Mouse (Mus musculus): ENCODE measurements around the gene Tmcc3. TPM values are rescaled to one million over a fixed set of nuclear protein-coding genes. Genes with fewer than 3 reads are reported as not detected.

The Tmcc3 gene
- polyA plus RNA-seq, 1 experiment from 2014 or later, result 16.9 TPM

DNA sequence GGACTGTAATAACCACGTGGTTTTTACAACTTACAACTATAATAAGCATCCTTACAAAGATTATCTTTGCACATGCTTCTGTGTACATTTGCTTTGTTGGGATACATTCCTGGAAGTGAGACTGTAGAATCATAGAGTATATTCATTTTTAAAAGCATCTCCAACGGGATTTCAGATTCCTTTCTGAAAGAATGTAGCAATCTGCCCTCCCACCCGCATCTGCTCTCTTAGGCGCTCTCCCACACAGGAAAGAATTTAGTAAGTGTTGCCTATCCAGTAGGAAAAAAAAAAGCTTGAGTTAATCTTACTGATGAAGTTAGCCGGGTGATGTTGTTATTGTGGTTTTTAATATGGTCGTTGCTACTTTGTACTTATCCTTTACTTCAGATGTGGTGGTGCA is 97.9 kb downstream of the Tmcc3 start:
- H3K4me3 ChIP-seq, result no peak overlapping the region
- ATAC-seq (ENCODE audit: low FRiP score, low read depth), result no peak
- no peaks in the 10 kb centered on the region for H3K36me3 ChIP-seq
- no peaks in the 10 kb centered on the region for H3K27me3 ChIP-seq
- WGBS, result 82% methylated on average over 6 of the region's 6 CpGs
- no peak overlapping the region for H3K27ac ChIP-seq (replicated peaks)
- no peak overlapping the region for H3K4me2 ChIP-seq
- peaks cover 22% of the 10 kb centered on the region for H3K4me1 ChIP-seq (replicated peaks)
- H3K9me3 ChIP-seq, result no peaks in the 10 kb centered on the region
- no peak overlapping the region for H3K9ac ChIP-seq

DNA sequence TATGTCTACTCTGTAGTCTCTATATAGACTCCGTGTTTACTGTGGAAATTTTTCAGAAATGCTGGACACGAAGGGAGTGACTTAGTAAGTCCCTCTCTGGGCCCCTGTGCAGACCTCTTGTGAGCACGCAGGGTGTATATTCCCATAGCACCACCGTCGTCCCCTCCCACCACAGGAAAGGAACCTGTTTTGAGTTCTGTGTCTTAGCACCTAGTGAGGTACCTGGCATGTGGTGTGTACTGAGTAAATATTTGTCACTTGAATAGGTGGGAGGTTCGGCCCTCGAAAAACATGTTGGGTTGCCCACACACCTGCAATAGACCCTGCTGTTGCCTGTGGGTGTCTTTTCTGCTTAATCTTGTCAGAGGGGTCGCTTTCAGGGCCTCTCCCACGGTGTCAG is 99.8 kb downstream of the Tmcc3 start:
- H3K27me3 ChIP-seq, result no peaks in the 10 kb centered on the region
- H3K4me3 ChIP-seq, result no peak overlapping the region
- 86% methylated on average over 9 of the region's 9 CpGs for WGBS
- H3K27ac ChIP-seq (replicated peaks), result no peak overlapping the region
- no peaks in the 10 kb centered on the region for H3K36me3 ChIP-seq
- H3K9ac ChIP-seq, result no peak overlapping the region
- no peaks in the 10 kb centered on the region for H3K9me3 ChIP-seq
- H3K4me2 ChIP-seq, result no peak overlapping the region
- H3K4me1 ChIP-seq (replicated peaks), result peaks cover 39% of the 10 kb centered on the region
- no peak for ATAC-seq (ENCODE audit: low FRiP score, low read depth)

DNA sequence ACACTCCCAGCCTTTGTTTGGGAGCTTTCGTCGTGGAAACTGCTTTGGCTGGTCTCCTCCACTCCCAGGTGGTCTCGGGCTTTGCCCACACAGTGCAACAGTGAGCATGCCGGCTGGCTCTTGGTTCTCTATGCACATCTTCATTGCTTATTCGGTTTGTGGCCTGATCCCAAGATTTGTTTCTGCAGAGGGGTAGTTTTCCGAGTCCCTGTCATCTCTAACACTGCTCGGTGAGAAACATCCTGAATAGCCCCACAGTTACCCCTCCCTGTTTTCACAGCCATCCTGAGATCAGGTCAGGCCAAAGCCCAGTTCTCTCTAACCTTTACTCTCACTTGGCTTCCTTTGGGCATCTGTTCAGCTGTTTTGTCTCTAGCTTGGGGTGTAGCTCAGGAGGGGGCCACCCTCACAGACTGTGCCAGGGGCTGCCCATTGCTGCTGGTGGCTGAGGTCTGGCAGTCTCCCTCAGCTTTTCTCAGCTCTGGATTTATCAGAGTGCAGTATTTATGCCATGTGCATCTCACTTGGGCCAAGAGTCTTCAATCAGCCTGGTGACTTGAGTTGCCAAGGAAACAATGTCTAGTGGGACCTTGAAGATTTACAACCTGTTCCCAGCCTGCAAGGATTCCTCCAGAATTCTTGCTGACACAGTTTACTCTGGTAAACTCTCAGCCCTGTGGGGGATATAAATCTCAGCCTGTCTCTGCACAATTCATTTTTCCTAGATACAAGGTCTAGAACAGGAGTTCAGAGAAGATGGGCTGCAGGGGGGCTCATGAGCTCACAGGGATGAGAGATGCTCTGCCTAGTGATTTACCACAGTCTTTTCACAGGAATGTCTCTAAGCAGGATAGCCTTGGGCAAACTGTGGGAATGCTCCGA is 102.3 kb downstream of the Tmcc3 start:
- Histone ChIP-seq H3K4me2 (peak overlapping the region; percentile 20; the same call in 1 of the 2 replicates), H3K4me3 (no peak overlapping the region), H3K27ac (replicated peaks) (peak overlapping the region; percentile 78), H3K4me1 (replicated peaks) (peaks cover 40% of the 10 kb centered on the region), H3K9ac (no peak overlapping the region), H3K9me3 (no peaks in the 10 kb centered on the region), H3K36me3 (no peaks in the 10 kb centered on the region), H3K27me3 (no peaks in the 10 kb centered on the region)
- peak; percentile 89 for ATAC-seq (ENCODE audit: low FRiP score, low read depth)
- 16% methylated on average over 8 of the region's 8 CpGs for WGBS

DNA sequence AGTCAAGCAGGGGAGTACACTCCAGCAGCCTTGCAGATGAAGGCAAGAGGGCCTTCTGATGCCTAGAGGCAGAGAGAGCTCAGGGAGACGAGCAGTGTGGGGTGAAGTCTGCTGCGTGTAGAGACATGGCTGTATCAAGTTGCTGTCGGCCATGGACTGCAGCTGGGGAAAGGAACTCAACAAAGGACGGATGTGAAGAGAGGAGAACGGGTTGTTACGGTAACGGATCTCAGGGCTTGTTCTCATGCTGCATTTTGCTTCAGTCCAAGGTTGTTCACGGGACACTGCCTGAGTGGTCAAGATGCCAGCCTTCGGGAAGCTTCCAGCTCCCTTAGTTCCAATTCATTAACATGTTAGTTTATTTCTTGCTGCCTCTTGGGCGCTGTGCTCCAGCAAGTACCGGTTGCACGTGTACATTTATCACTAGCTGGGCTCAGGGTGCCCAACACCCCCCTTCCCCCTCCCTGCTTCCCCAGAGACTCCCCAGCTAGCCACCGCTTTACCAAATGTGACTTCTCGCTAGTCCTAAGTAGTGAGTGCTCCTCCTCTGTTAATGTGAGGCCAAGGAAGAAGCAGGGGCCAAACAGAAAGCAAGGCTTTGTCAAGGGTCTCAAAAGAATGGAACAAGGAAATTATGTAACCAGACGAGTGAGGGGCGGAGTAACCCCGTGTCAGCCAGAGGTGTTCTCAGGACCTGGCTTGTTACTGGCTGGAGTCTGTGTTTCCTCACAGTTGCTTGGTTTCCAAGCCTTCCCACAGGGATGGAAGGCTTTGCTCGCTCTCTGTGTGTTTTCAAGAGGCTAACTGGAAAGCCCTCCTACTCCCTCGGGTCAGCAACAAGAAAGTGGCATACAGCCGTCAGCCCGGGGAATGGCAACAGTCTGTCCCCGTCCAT is 104.4 kb downstream of the Tmcc3 start:
- WGBS, result 27% methylated on average over 22 of the region's 22 CpGs
- H3K27ac ChIP-seq (replicated peaks), result 0 out of 2 replicates have a peak overlapping the region, but pooled peaks have one; percentile 21
- H3K4me2 ChIP-seq, result peak overlapping the region; percentile 7; the same call in 1 of the 2 replicates
- ATAC-seq (ENCODE audit: low FRiP score, low read depth), result no peak
- H3K9ac ChIP-seq, result no peak overlapping the region
- H3K9me3 ChIP-seq, result no peaks in the 10 kb centered on the region
- no peak overlapping the region for H3K4me3 ChIP-seq
- no peaks in the 10 kb centered on the region for H3K27me3 ChIP-seq
- peaks cover 35% of the 10 kb centered on the region for H3K4me1 ChIP-seq (replicated peaks)
- H3K36me3 ChIP-seq, result no peaks in the 10 kb centered on the region

DNA sequence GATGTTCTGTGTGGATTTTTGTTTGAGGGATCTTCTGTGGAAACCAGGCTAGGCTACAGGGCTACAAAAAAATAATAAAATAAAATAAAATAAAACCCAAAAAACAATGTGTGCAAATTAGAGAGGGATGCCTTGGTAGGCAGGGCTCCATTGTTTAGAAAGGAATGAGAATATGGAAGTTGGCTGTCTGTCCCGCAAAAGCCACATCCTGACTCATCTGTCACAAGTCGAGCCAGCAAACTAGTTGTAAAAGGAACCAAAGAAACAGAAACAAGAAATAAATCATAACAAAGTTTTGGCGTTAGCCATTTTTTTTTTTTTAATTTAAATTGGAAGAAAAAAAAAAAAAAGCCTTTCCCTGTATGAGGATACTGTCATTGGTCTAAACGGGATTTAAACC is 105.9 kb downstream of the Tmcc3 start:
- no peak for ATAC-seq (ENCODE audit: low FRiP score, low read depth)
- H3K4me2 ChIP-seq, result no peak overlapping the region
- no peaks in the 10 kb centered on the region for H3K9me3 ChIP-seq
- no peaks in the 10 kb centered on the region for H3K36me3 ChIP-seq
- peaks cover 35% of the 10 kb centered on the region for H3K4me1 ChIP-seq (replicated peaks)
- H3K27ac ChIP-seq (replicated peaks), result no peak overlapping the region
- H3K9ac ChIP-seq, result no peak overlapping the region
- 87% methylated on average over 4 of the region's 4 CpGs for WGBS
- no peak overlapping the region for H3K4me3 ChIP-seq
- H3K27me3 ChIP-seq, result no peaks in the 10 kb centered on the region

DNA sequence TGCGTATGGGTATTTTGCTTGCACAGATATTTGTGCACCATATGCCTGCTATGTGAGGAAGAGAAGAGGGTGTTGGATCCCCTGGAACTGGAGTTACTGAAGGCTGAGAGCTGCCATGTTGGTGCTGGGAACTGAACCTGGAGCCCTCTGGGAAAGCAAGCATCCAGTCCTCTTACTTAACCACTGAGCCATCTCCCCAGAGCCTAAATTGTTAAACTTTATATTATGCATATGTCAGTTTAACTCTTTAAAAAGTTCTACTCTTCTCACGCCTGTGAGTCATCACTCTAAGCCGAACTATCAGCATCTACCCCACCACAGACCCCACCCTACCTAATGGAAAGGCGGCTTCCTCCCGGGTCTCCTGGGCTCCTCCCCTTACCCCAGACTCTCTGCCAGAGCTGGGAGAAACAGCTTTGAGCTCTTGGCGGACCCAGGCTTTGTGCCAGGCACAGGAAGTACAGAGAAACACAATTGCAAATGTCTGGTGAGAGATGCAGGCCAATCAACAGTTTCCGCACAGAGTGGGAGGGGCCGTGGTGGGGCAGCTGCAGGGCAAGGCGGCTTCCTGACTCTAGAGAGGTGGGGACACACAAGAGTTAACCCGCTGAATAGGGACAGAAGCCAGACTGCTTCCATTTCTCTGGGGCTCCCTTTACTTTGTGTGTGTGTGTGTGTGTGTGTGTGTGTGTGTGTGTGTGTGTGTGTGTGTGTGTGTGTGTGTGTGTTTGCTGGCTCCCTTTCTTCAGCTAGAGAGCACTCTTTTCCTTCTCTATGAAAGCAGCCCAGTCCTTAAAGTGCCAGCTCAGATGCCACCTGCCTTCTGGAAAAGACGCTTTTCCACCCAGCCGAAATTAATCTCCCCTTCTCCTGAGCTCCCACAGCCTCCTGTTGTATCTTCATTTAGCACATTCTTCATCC is 114.5 kb downstream of the Tmcc3 start:
- ATAC-seq (ENCODE audit: low FRiP score, low read depth), result peak; percentile 92
- Histone ChIP-seq H3K4me1 (replicated peaks) (no peaks in the 10 kb centered on the region), H3K27me3 (no peaks in the 10 kb centered on the region), H3K36me3 (no peaks in the 10 kb centered on the region), H3K4me2 (0 out of 2 replicates have a peak overlapping the region, but pooled peaks have one; percentile 11), H3K4me3 (no peak overlapping the region), H3K9me3 (no peaks in the 10 kb centered on the region), H3K9ac (no peak overlapping the region), H3K27ac (replicated peaks) (peak overlapping the region; percentile 58)
- WGBS, result 51% methylated on average over 12 of the region's 12 CpGs

DNA sequence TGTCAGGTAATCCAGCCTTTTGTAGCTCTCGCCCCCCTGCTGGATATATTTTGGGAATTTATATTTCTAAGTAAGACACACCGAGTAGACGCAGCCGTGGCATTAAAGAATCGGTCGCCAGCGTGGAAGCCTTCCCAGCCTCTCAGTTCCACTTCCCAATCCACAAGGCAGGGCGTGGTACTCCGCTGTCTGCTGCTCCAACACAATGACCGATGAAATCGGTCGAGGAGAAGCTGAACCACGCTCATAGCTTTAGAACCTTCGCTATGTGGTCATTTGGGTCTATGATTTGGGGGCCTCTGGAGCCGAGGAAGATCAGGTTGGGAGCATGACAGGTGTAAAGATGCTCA is 115.1 kb downstream of the Tmcc3 start:
- Histone ChIP-seq H3K4me2 (0 out of 2 replicates have a peak overlapping the region, but pooled peaks have one; percentile 11), H3K9ac (no peak overlapping the region), H3K9me3 (no peaks in the 10 kb centered on the region), H3K27me3 (no peaks in the 10 kb centered on the region), H3K36me3 (no peaks in the 10 kb centered on the region), H3K4me1 (replicated peaks) (no peaks in the 10 kb centered on the region), H3K27ac (replicated peaks) (peak overlapping the region; percentile 58), H3K4me3 (no peak overlapping the region)
- 79% methylated on average over 15 of the region's 15 CpGs for WGBS
- ATAC-seq (ENCODE audit: low FRiP score, low read depth), result 0 out of 2 replicates have a peak, but pooled peaks have one; percentile 1

DNA sequence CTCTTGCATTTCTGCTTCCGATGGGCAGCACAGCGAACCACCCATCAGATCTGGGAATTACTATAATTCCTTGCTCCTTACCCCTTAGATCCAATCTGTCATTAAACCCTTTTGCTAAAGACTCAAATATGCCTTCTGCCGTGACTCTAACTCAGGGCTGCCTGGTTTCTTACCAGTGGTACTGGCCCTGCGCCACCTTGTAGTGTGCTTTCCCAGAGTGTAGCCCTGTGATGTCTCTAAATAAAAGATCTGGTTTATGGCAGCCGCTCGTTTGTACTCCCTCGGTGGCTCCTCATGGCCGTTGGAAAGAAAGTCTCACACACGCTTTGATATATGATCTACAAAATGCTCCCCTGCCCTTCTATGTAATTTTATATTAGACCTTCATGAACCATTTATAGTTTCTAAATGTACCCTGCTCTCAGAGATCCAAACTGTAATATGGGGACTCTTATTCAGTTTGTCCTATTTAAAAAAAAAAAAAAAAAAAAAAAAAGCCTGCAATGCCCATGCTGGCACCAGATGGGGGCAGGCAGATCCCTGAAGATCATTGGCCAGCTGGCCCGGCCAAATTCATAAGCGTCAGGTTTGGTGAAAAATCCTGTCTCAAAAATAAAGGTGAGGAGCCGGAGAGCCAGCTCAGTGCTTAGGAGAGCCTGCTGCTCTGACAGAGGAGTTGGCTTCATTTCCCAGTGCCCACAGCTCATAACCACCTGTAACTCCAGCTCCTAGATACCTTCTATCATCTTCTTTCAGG is 116.6 kb downstream of the Tmcc3 start:
- no peaks in the 10 kb centered on the region for H3K9me3 ChIP-seq
- H3K4me1 ChIP-seq (replicated peaks), result no peaks in the 10 kb centered on the region
- H3K4me3 ChIP-seq, result no peak overlapping the region
- no peak overlapping the region for H3K9ac ChIP-seq
- no peak overlapping the region for H3K4me2 ChIP-seq
- no peaks in the 10 kb centered on the region for H3K36me3 ChIP-seq
- no peaks in the 10 kb centered on the region for H3K27me3 ChIP-seq
- 69% methylated on average over 12 of the region's 12 CpGs for WGBS
- no peak overlapping the region for H3K27ac ChIP-seq (replicated peaks)
- no peak for ATAC-seq (ENCODE audit: low FRiP score, low read depth)

DNA sequence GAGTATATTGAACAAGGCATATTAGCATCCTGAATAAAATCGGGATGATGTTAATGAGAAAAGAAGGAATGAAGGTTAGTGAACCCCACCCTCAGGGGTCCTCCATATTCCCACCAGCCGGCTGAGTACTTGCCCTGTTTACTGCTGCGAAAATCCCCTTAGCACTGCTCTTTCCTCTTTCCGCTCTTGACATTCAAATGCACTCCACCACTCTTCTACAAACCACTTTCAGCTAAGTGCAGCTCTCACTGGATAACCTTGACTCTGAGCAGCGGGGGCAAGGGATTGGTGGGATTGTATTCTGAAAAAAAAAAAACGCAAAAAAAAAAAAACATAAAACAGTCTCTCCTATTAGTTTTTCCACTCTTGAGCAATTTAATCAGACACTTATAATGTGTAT is 118.8 kb downstream of the Tmcc3 start:
- Histone ChIP-seq H3K9ac (no peak overlapping the region), H3K4me2 (no peak overlapping the region), H3K27ac (replicated peaks) (no peak overlapping the region), H3K27me3 (no peaks in the 10 kb centered on the region), H3K9me3 (no peaks in the 10 kb centered on the region), H3K36me3 (no peaks in the 10 kb centered on the region), H3K4me1 (replicated peaks) (peaks cover 4% of the 10 kb centered on the region; the same call in 1 of the 2 replicates), H3K4me3 (no peak overlapping the region)
- ATAC-seq (ENCODE audit: low FRiP score, low read depth), result no peak
- WGBS, result 81% methylated on average over 6 of the region's 6 CpGs

DNA sequence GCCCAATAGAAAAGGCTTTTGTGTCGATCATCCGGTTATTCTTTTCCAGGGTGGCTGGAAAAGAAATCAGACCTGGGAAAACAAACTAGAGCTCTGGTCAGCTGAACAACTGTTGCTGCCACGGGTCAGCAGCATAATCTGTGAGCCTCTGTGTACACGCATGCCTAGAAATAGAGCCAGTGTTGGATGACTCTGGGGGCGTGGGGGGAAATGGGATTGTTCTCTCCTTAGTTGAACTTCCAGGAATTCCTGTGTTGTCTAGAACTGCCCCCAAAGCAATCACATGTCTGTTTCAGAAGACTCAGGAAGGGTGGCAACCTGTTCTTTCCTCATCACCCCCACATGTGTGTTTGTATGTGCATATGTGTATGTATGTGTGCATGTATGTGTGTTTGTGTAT is 121.2 kb downstream of the Tmcc3 start:
- H3K4me2 ChIP-seq, result no peak overlapping the region
- no peak overlapping the region for H3K4me3 ChIP-seq
- 74% methylated on average over 5 of the region's 5 CpGs for WGBS
- no peaks in the 10 kb centered on the region for H3K27me3 ChIP-seq
- peaks cover 4% of the 10 kb centered on the region; the same call in 1 of the 2 replicates for H3K4me1 ChIP-seq (replicated peaks)
- H3K27ac ChIP-seq (replicated peaks), result no peak overlapping the region
- no peaks in the 10 kb centered on the region for H3K9me3 ChIP-seq
- no peaks in the 10 kb centered on the region for H3K36me3 ChIP-seq
- no peak overlapping the region for H3K9ac ChIP-seq
- no peak for ATAC-seq (ENCODE audit: low FRiP score, low read depth)

DNA sequence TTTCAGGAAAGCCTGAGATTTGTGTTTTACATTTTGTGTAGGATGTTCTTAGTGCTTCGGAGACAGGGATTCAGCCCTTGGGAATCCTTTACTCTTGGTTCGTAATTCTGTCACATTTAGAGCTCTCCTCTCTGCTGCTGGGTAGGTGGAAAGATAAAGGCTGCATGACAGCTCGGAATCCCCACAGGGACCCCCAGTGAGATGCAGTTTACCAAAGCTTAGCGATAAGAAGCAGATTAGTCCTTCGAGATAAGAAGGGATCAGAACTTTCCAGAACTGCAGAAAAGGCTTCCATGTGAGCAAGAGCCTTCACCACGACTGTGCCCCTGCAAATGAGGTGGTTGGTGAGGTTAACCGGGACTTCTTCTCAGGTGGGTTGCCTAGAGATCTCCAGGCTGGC is 122.2 kb downstream of the Tmcc3 start:
- H3K9me3 ChIP-seq, result no peaks in the 10 kb centered on the region
- H3K4me3 ChIP-seq, result no peak overlapping the region
- 42% methylated on average over 7 of the region's 7 CpGs for WGBS
- H3K4me1 ChIP-seq (replicated peaks), result peaks cover 4% of the 10 kb centered on the region; the same call in 1 of the 2 replicates
- no peak overlapping the region for H3K9ac ChIP-seq
- no peak overlapping the region for H3K27ac ChIP-seq (replicated peaks)
- H3K4me2 ChIP-seq, result no peak overlapping the region
- no peaks in the 10 kb centered on the region for H3K27me3 ChIP-seq
- no peak for ATAC-seq (ENCODE audit: low FRiP score, low read depth)
- H3K36me3 ChIP-seq, result no peaks in the 10 kb centered on the region
